Mouse (Mus musculus): Measurements from ENCODE around the gene Krtap26-1.

DNA sequence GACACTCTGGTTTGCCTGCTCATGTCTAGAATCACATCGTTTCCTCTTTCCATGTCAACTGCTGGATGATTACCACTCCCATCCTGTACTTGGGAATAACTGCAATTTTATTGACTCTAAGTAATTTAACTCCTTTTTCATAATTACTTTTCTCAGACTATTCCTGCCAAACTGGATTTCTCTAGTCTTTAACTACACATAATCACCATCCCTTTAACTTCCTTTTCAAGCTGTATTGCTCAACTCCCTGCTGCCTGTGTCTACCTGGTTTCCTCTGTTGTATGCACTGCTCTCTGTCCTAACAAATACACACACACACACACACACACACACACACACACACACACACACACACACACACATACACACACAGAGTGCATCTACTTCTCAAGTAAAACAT, 3.5 kb upstream of the Krtap26-1 start:
- TF ChIP-seq GATA1 (IDR thresholded peaks at IDR 0.05; ENCODE audit: borderline replicate concordance, low read length) (no peak), FLI1 (IDR thresholded peaks at IDR 0.05; ENCODE audit: low read length) (no peak)
